Mouse (Mus musculus): Measurements from ENCODE around the gene Cd38.
A peak's percentile ranks its signal among the peaks of the same experiment; 100 is the strongest.

The Cd38 gene

GRCm38 (mm10) chr5:43947330-43947977 lies 79.1 kb downstream of the Cd38 start:
- DNase-seq (ENCODE audit: low spot score in 2 of 2): no peak

- peak; percentile 13 to 21 for DNase-seq (ENCODE audit: low spot score in 2 of 2)
Observed at GRCm38 (mm10) chr5:43948111-43948743, 79.9 kb downstream of the Cd38 start.

- DNase-seq (ENCODE audit: low spot score in 2 of 2): peak; percentile 16 to 21
Observed at GRCm38 (mm10) chr5:43948748-43949275, 80.5 kb downstream of the Cd38 start.

- DNase-seq (ENCODE audit: low spot score in 2 of 2): no peak
Observed at GRCm38 (mm10) chr5:43953241-43953640, 84.9 kb downstream of the Cd38 start.

- no peak for DNase-seq (ENCODE audit: low spot score in 2 of 2)
Observed at GRCm38 (mm10) chr5:43959884-43960440, 91.6 kb downstream of the Cd38 start.

GRCm38 (mm10) chr5:43961056-43961455 lies 92.7 kb downstream of the Cd38 start:
- DNase-seq (ENCODE audit: low spot score in 2 of 2): no peak
